Mouse (Mus musculus) left cerebral cortex, adult 8-10 months (tissue): ENCODE measurements at regions not wholly inside any gene's neighbourhood (a gene's known extent, or its start where the extent isn't known, plus 50 kb on each side); places are given as distances from the start of the nearest gene placed in this dataset.

Source experiments
- DNase-seq, 2 experiments: peaks; one replicate each; pipeline ENCODE4 v3.0.0; 2022; ENCODE audit warnings: low spot score in 2 of 2

GRCm38 (mm10) chr16:63313544-63313943 is 459.4 kb downstream of the Pros1 start:
- no peak for DNase-seq

GRCm38 (mm10) chr16:63319602-63320001 is 465.5 kb downstream of the Pros1 start:
- DNase-seq = peak in 1 of 2 experiments; percentile 5

- DNase-seq = no peak
Observed at GRCm38 (mm10) chr16:63351511-63352125, 497.5 kb downstream of the Pros1 start.

GRCm38 (mm10) chr16:63369868-63370267 is 494.1 kb downstream of the Epha3 start:
- no peak for DNase-seq

- no peak for DNase-seq
Observed at GRCm38 (mm10) chr16:63371275-63371674, 492.7 kb downstream of the Epha3 start.

GRCm38 (mm10) chr16:63404976-63405375 is 459.0 kb downstream of the Epha3 start:
- DNase-seq = no peak

GRCm38 (mm10) chr16:63412656-63413055 is 451.3 kb downstream of the Epha3 start:
- no peak for DNase-seq

GRCm38 (mm10) chr16:63452301-63452700 is 411.7 kb downstream of the Epha3 start:
- no peak for DNase-seq

GRCm38 (mm10) chr16:63466615-63467014 is 397.4 kb downstream of the Epha3 start:
- DNase-seq = no peak

GRCm38 (mm10) chr16:63468851-63469250 is 395.1 kb downstream of the Epha3 start:
- no peak for DNase-seq
